Mouse (Mus musculus): Measurements from ENCODE around the gene H2-D1. TPM values are rescaled to one million over a fixed set of nuclear protein-coding genes. Genes with fewer than 3 reads are reported as not detected.

Gene H2-D1
- total RNA-seq, 2 experiments from 2014 or later, result 19.6 to 23.3 TPM

DNA sequence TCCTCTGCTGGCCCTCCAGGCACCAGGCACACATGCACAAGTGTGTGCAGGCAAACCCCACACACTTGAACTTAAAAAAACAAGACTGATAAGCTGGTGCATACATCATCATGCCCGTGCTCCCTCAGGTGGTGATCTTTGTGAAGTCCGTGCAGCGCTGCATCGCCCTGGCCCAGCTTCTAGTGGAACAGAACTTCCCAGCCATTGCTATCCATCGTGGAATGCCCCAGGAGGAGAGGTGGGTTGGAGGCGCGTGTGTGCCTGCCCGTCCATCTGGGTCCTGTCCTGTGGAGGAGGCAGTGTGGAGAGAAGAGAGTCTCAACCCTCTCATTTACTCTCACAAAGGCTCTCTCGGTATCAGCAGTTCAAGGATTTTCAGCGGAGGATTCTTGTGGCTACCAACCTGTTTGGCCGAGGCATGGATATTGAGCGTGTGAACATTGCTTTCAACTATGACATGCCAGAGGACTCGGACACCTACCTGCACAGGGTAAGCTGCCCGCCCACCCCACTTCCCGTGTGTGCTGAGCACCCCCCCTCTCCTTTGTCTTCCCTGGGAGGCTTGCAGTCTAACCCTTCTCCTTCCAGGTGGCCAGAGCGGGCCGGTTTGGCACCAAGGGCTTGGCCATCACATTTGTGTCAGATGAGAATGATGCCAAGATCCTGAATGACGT lies 9.8 kb upstream of the H2-D1 start:
- intact Hi-C loops (cut with DNase I), result no loop called here
- no peak for DNase-seq (ENCODE audit: low spot score in 2 of 2)

DNA sequence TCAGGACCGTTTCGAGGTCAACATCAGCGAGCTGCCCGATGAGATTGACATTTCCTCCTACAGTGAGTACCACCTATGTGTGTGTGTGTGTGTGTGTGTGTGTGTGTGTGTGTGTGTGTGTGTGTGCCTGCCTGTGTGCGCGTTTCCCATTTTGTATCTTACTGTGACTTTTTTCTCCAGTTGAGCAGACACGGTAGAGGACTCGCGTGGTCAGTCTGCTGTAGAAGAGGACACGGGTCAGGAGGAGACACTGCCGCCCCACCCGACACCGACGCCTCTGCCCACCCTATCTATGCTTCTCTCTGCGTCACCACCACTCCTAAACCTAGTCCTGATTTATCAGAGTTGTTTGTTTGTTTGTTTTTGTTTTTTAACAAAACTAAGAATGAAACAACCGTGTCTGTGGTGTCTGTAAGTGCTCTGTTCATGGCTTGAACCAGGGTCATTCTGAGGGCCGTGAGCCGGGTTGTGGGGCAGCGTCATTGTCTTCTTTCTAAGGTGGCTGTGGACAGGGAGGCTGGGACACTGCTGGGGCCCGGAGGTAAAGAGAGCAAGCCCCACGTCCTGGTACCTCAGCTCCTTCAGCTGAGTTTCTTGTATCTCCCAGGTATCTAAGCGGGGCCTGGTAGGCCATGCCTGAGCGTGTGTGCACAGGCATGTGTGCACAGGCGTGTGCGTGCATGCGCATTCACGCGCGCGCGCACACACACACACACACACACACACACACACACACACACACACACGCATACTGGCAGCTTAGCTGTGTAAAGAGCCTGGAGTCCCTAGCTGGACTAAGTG lies 9.0 kb upstream of the H2-D1 start:
- DNase-seq (ENCODE audit: low spot score in 2 of 2), result no peak

DNA sequence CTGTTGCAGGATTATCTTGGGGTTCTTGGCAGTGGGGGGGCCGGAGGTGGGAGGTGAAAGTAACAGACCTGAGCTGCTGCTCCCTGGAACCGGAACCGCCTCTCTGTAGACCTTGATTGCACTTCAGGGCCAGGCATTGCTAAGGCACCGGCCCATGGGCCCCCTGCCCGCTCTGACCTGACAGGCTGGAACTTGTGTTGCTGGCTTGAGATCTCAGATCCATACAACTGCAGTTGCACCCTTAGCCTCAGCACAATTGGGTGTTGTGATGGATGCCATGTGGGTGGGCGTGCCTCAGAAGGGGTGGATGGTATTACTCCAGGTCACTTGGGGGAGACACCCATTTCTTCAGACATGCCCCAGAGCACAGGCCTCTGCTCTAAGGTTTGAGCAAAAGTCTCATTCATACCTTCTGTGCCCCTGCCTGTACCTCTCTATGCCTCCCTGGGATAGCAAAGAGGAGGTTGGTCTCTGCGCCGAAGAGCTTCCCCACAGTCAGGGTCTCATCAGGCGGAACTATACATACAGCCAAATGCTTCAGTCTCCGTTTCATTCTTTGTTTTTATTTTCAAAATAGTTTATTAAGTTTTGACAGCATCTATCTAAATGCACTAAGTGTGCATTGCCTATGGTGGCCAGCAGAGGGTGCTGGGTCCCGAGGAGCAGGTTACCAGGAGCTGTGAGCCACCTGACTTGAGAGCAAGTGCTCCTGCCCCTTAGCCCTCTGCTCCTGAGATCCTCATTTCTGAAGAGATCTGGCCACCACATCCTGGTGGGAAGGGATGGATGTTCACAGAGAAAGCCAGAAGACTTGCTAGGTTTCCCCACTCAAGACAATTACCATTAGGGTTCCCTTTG lies 8.1 kb upstream of the H2-D1 start:
- intact Hi-C loops (cut with DNase I), result loop anchor here (5.0 kb wide), 1 partner anchor 48 kb away; no protein-coding TSS in a partner anchor
- no peak for DNase-seq (ENCODE audit: low spot score in 2 of 2)

More for the DNA sequence above, 9.0 kb upstream of the H2-D1 start:
- intact Hi-C loops (cut with DNase I), result no loop called here

DNA sequence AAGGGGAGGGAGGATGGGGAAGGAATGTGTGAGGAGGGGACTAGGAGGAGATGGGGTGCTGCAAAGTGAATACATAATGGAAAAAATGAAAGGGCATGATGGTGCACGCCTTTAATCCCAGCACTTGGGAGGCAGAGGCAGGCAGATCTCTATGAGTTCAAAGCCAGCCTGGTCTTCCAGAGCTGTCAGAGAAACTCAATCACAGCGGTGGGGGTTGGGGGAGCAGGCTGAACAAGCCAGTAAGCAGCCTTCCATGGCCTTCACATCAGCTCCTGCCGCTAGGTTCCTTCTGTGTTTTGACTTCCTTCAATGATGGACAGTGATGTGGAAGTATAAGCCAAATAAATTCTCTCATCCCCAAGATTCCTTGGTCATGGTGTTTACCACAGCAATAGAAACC lies 7.2 kb upstream of the H2-D1 start:
- intact Hi-C loops (cut with DNase I), result loop anchor here (5.0 kb wide), 1 partner anchor 47 kb away; no protein-coding TSS in a partner anchor
- DNase-seq (ENCODE audit: low spot score in 2 of 2), result no peak

DNA sequence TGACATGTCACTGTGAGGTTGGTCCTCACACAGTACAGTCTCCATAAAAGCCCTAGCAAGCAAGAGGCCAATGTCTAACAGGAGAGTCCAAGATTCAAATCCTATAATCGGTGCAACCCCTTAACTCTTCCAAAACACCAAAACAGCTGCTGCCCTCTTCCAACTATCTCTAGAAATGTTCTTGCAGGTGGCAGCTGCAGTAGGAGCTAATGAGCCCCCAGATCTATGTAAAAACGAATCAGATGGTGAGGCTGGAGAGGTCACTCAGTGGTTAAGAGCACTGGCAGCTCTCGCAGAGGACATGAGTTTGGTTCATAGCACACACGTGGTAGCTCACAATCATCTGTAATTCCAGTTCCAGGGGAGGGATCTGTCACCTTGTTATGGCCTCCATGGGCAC lies 6.8 kb upstream of the H2-D1 start:
- intact Hi-C loops (cut with DNase I), result loop anchor here (5.0 kb wide), 1 partner anchor 47 kb away; no protein-coding TSS in a partner anchor
- no peak for DNase-seq (ENCODE audit: low spot score in 2 of 2)

DNA sequence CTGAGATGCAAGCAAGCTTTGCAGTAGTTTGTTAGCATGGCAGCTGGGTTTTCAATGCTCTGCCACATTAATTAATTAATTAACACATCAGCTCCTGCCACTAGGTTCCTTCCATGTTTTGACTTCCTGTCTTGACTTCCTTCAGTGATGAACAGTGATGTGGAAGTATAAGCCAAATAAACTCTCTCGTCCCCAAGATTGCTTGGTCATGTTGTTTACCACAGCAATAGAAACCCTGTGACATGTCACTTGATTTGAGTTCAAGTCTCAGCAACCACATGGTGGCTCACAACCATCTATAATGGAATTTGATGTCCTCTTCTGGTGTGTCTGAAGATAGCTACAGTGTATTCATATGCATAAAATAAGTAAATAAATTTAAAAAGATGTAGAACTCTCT lies 5.2 kb upstream of the H2-D1 start:
- intact Hi-C loops (cut with DNase I), result loop anchor here (5.0 kb wide), 1 partner anchor 45 kb away; no protein-coding TSS in a partner anchor
- DNase-seq (ENCODE audit: low spot score in 2 of 2), result no peak

DNA sequence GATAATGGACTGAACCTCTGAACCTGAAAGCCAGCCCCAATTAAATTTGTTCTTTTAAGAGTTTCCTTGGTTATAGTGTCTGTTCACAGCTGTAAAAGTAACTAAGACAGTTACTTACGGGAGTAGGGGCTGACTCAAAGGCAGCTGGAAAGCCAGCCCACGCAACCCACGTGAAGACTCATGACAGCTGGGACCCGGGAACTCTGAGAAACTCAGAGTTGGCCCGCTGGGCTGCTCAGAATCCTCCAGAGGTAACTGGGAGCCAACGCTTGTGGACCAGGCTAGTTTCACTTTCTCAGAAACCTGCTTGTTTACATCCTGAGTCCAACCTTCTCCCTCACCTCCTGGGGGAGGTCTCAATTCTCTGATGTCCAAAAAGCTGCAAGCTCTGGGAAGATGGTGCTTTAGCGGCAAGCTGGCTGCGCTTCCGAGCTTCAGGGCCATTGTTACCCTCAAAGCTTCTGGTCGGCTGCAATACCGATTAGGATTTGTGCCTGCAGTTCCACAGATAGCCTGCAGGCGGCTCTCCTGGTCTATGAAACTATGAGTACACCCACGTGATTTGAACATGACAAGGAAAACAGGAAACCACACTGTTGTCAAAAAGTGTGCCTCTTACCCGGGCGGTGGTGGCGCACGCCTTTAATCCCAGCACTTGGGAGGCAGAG lies 4.6 kb upstream of the H2-D1 start:
- peak; percentile 85 to 91 for DNase-seq (ENCODE audit: low spot score in 2 of 2)
- intact Hi-C loops (cut with DNase I), result loop anchor here (1.0 to 5.0 kb wide), 2 partner anchors 16 to 44 kb away; no protein-coding TSS in a partner anchor

DNA sequence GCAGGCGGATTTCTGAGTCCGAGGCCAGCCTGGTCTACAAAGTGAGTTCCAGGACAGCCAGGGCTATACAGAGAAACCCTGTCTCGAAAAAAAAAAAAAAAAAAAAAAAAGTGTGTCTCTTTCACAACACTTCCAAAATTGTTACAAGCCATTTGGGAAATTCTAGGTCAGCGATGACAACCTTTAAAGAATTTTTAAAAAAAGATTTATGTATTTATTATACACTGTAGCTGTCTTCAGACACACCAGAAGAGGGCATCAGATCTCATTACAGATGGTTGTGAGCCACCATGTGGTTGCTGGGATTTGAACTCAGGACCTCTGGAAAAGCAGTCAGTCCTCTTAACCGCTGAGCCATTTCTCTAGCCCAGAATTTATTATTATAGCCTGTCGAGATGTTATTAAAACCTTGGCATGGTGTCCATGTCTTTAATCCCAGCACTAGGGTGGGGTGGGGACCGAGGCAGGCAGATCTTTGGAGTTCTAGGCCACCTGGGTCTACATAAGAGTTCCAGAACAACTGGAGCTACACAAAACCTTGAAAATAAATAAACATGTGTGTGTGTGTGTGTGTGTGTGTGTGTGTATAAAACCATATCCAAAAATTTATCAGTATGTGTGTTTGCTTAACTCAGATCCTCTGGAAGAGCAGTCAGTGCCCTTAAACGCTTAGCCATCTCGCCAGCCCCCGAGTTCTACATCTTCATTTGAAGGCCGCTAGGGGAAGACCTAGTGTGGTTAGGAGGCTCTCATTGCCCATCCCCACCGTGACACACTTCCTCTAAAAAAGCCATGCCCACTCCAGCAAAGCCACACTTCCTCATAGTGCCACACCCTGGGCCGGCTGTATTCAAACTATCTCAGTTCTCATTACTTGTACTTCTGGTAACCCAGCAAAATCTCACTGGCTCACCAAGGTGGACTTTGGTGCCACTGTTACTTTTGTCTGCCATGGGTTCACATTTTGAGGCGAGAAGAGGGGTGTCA lies 3.7 kb upstream of the H2-D1 start:
- no peak for DNase-seq (ENCODE audit: low spot score in 2 of 2)
- intact Hi-C loops (cut with DNase I), result loop anchor here (1.0 to 5.0 kb wide), 2 partner anchors 16 to 44 kb away; no protein-coding TSS in a partner anchor

DNA sequence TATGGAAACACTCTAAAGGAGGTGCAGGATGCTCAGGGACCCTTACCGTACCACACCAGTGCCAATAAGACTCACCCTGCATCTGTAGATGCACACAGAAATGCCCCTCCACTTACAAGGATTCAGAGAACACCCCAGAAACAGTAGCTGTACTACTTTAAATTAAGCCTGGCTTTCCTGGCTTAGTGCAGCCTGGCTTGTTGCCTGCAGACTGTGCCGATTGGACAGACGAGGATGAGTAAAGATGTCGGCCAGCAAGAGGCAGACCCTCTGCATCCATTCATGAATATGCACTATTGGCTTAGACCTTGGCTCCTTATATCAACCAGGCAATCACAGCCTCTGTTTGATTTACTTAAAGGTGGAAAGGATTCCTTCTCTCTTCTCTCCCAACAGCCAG lies 2.9 kb upstream of the H2-D1 start:
- DNase-seq (ENCODE audit: low spot score in 2 of 2), result no peak
- intact Hi-C loops (cut with DNase I), result loop anchor here (5.0 to 10.0 kb wide), 2 partner anchors 43 to 85 kb away; partner anchors contain the start of gene H2-Q2

DNA sequence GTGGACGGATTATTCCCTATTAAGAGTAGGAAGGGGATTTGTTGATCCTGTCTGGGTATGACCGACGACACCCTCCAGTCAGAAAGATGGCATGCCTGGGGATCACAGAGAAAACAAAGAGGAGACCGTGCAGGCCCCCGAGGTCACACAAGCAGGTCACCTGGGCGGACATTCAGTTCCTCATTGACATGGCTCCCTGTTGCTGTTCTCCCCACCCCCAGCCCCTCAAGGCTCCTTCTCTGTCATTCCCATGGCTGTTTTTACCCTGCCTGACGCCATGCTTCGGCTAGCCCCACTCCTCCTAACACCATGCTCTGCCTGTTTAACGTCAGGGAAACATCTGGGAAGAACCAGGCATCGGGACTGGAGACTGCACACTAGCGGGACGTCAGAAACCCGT lies 879 bp upstream of the H2-D1 start:
- no peak for DNase-seq (ENCODE audit: low spot score in 2 of 2)
- intact Hi-C loops (cut with DNase I), result loop anchor here (2.0 to 10.0 kb wide), 2 partner anchors 83 to 1261 kb away; partner anchors contain the start of genes H2-K1 and H2-Q2

DNA sequence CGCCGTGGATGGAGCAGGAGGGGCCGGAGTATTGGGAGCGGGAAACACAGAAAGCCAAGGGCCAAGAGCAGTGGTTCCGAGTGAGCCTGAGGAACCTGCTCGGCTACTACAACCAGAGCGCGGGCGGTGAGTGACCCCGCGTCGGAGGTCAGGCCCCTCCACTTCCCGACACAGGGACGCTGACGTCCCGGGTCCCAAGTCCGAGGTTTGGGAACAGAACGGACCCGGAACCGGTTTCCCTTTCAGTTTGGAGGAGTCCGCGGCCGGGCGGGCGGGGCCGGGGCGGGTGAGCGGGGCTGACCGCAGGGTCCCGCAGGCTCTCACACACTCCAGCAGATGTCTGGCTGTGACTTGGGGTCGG lies 973 bp downstream of the H2-D1 start:
- intact Hi-C loops (cut with DNase I), result loop anchor here (2.0 to 10.0 kb wide), 2 partner anchors 81 to 1263 kb away; partner anchors contain the start of genes H2-K1 and H2-Q2
- no peak for DNase-seq (ENCODE audit: low spot score in 2 of 2)

DNA sequence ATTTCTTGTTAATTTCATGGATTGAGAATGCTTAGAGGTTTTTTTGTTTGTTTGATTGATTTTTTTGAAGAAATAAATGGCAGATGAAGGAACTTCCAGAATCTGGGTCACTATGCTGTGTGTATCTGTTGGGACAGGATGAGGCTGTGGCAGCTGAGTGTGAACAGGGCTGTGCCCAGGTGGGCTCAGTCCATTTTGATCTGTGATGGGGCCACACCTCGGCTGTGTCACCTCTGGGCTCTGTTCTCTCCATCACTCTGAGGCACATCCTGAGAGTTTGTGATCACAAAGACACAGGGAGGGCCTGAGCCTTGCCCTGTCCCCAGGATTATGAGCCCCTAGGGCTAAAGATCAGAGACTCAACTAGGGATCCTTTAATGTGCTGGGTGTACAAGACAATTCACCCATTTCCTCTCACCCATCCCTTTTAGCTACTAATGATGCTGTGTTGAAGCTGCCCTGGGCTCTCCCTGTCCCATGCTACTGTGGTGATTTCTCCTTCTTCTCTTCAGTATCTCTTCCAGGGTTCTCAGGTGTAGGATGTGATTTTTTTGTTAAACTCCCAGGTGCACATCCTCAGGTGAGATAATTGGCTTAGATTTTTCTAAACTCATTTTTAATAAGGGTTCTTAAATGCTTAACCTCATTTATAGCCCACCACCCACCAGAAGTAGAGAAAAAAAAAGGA lies 5.0 kb downstream of the H2-D1 start:
- DNase-seq (ENCODE audit: low spot score in 2 of 2), result no peak
- intact Hi-C loops (cut with DNase I), result loop anchor here (10.0 kb wide), 1 partner anchor 77 kb away; the partner anchor contains the start of gene H2-Q2

DNA sequence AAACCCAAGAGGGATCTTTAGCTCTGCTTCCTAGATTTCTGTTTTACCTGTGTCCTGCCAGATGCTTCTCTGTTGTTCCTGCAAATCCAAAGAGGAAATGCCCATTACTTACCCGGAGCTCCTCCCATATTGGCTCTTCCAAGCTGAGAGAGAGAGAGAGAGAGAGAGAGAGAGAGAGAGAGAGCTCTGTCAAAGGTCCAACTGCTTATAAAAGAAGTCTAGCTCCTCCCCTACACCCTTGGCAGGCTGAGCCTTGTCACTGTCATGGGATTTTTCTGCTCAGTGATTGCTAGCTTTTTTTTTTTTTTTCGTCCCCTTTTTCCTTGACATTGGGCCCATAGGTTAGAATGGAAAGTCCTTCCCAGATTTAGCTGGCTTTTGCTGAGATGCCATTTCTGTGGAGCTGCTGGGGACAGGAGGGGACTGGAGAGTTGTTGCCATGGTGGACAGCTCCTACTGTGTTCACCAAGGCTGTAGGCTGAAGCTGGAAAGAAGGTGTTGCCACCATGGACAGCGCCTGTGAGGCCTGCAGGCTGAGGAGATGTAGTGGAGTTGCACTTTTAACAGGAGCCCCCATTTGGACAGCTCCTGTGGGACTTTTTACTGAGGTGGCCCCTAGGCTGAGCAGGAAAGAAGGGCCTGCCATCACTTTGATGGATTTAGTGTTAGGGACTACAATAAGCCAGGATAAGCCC lies 7.3 kb downstream of the H2-D1 start:
- intact Hi-C loops (cut with DNase I), result loop anchor here (10.0 kb wide), 1 partner anchor 75 kb away; the partner anchor contains the start of gene H2-Q2

DNA sequence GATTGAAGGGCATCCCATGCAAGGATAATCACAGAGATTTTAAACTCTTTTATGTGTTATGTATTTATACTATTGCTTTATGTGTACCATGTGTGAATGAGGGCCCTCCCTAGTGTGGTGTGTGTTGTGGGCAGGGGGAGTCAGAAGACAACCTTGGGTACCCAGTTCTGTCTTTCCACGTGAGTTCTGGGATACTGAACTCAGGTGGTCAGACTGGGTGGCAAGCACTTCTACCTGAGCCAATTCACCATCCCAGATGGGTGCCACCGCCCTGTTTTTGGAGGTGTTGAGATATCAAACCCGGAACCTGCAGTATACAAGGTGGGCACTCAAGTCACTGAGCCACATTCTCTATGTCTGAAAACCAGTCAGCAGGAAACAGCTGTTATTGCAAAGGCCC lies 9.7 kb downstream of the H2-D1 start:
- no peak for DNase-seq (ENCODE audit: low spot score in 2 of 2)
- intact Hi-C loops (cut with DNase I), result loop anchor here (1.0 kb wide), 1 partner anchor 27 kb away; no protein-coding TSS in a partner anchor

More for the DNA sequence above, 7.3 kb downstream of the H2-D1 start:
- no peak for DNase-seq (ENCODE audit: low spot score in 2 of 2)

DNA sequence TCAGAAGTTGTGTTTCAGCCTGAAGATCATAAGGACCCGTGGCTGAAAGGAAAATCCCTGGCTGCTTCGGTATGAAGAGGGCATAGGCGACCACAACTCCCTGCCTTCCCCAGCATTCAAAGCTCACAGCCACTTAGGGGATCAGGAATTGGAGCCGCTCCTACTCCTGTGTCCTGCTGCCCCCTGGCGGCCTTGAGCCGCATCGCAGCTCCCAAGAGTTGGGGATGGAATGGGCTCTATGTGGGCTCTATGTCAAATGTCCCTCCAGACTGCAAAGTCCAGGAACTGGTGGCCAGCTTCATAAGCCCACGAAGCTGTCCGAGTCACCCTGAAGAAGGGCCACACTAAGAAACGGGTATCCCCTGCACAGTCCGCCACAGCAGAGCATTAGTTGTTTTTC lies 12.2 kb downstream of the H2-D1 start:
- intact Hi-C loops (cut with DNase I), result loop anchor here (1.0 kb wide), 1 partner anchor 16 kb away; no protein-coding TSS in a partner anchor
- peak; percentile 79 to 80 for DNase-seq (ENCODE audit: low spot score in 2 of 2)

DNA sequence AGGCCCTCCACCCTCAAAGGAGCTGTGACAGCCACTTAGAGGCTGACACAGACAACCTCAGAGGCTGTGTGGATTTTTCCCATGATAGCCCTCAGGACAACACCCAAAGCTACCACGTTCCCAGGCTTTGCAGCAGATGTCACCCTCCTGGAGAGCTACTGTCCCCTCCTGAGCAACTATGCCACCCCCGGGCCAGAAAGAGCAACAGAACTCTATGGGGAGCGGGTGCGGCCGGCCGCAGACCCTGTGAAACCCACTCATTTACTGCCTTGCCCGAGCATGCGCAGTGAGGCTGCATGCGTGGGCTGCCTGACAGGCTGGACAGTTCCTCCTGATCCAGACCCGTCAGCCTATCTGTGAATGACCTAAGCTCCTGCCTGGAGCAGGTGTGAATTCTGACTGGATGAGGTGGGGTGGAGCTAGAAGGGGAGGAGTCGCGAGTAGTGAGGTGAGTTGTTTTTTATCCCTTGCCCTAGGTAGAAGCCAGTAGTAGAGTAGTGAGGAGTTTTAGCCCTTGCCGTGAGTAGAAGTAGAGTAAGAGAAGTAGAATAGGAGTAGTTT lies 13.9 kb downstream of the H2-D1 start:
- intact Hi-C loops (cut with DNase I), result no loop called here

More for the DNA sequence above, 13.9 kb downstream of the H2-D1 start:
- DNase-seq (ENCODE audit: low spot score in 2 of 2), result no peak
